Mouse (Mus musculus): ENCODE data around the gene Erc1. TPM values are rescaled to one million over a fixed set of nuclear protein-coding genes. Genes with fewer than 3 reads are reported as not detected.

The Erc1 gene
- total RNA-seq, 1 experiment from 2014 or later, result 13.9 TPM

DNA sequence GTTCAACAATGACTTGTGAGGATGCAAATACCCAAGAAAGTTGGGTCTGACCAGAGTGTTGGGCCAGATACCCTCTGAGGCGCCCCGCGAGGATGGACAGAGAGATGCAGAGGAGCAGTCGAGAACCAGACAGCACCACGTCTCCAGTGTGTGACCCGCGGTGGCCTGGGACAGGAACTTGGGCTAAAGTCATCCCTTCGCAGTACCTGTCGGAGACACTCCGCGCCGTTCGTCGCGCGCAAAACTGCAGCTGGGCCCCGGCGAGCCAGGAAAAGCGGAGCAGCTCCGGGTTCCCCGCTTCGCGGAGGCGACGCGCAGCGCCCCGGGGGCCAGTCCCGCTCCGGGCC lies 304.5 kb downstream of the Erc1 start:
- no peak for ATAC-seq (replicated peaks; ENCODE audit: low read depth, poor library complexity, severe bottlenecking)

- no peak for ATAC-seq (replicated peaks; ENCODE audit: low read depth, poor library complexity, severe bottlenecking)
These were observed 312.1 kb downstream of the Erc1 start for GRCm38 (mm10) chr6:119535867-119536266.

- no peak for ATAC-seq (replicated peaks; ENCODE audit: low read depth, poor library complexity, severe bottlenecking)
These were observed 314.7 kb downstream of the Erc1 start for GRCm38 (mm10) chr6:119533170-119533709.

DNA sequence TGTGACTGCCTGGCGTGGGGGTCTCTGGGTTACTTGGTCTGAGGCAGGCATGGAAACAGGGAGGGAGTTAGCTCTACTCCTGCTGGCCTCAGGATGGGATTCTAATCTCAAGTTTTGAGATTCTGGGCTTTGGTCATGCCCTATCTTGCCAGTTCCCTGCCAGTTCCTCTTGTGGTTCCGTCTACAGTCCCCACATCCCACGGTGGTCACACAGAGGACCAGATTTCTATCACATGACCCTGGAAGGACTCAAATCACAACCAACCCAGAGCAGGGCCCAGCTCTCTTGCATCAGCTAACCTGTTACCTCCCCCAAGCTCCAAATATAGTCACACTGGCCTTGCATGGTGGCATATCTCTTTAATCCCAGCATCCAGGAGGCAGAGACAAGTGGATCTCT lies 318.3 kb downstream of the Erc1 start:
- ATAC-seq (replicated peaks; ENCODE audit: low read depth, poor library complexity, severe bottlenecking), result peak; percentile 85

- no peak for ATAC-seq (replicated peaks; ENCODE audit: low read depth, poor library complexity, severe bottlenecking)
These were observed 321.5 kb downstream of the Erc1 start for GRCm38 (mm10) chr6:119526498-119526897.

DNA sequence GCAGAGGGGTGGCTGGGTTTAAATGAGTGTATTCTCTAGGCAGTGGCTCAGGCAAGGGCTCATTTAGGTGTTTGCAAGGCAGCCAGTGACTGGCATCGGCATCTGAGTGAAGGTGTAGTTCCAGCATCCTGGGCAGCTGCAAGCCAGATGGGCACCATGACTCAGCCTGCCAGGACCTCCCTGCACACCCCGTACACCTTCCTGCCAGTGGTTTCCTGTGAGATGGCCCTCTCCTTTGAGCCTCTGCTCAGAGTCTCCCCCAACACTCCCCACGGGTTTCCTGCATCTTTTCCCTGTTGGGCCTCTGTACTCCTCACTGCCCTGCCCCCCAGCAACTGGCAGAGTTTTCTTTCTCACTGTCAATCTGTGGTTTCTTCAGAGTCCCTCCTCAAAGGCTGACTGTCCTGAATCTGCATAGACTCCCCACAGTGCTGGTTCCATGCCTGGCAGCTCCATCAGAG lies 326.0 kb downstream of the Erc1 start:
- ATAC-seq (replicated peaks; ENCODE audit: low read depth, poor library complexity, severe bottlenecking), result peak; percentile 81

DNA sequence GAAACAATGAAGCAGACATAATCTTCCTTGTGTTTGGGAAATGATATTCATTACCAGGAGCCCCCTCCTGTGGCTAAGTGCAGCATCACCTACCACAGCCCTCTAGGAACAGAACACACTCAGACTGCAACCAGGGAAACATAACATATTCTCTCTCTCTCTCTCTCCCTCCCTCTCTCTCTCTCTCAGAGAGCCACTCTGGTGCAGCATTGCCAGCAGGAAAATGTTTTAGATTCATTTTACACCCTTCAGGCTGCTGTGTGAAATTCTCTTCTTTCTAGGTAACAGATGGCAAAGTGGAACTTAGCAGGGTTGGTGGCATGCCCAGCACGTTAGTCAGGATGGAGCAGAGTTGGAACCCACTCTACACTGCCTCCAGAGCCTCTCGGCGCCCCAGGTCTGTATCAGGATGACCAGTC lies 326.5 kb downstream of the Erc1 start:
- ATAC-seq (replicated peaks; ENCODE audit: low read depth, poor library complexity, severe bottlenecking), result peak; percentile 37; the same call in 1 of the 2 replicates

Other genes with a start within 250 kb of the Erc1 start
- 17.9 and 21.1 TPM in 2 replicates for gene Rad52, start 54.5 kb upstream of the Erc1 start, total RNA-seq (2017)
- 237 and 332 TPM in 2 replicates for gene Wnk1, start 190.5 kb upstream of the Erc1 start, total RNA-seq (2017)
- not detected in 2 replicates for gene Ninj2, start 245.2 kb upstream of the Erc1 start, total RNA-seq (2017)

Measured in common myeloid progenitor, adult 5-6 weeks (primary cell).